In the genomic region with DNA sequence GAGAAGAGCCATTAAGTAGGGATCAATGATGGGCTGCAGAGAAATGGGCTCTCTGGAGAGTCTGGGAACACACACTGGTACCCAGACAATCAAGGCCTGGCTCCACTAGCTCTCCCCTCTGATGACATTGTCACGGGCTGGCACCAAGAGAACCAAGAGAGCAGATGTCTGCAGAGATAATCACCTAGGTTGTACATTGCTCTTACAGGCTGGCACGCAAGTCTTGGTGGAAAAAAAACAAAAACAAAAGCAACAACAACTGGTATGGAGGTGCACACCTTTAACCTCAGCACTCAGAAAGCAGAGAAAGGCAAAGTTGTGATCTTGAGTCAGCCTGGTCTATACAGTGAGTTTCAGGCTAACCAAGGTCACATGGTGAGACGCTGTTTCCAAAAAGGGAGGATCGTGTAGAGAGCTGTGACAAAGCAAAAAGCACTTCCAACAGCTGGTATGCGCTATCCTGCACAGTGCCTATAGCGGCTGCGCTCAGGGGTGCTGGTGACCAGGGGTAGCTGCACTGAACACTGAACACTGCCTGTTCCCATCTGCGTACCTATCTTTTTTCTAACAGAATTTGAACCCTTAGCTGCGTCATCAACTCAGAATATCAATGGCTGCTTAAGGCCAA, we compare ENCODE assay signal across 22 mouse cellular contexts. TPM values are rescaled to one million over a fixed set of nuclear protein-coding genes. Genes with fewer than 3 reads are reported as not detected.
DNase-seq lines count a peak whose midpoint lies in the region; ATAC-seq and TF ChIP-seq lines count a peak whose summit lies in the region.
"Had no signal": no experiment of that assay in that cellular context is flagged by ENCODE, and none has a peak within 500 bp of the region (broad histone marks: within the 10 kb centered on the region; RNA-seq: fewer than 3 reads in every experiment).

No protein-coding gene starts in this region.

- H3K27me3 ChIP-seq in stomach, embryonic 15.5 days (replicated peaks) = no peaks in the 10 kb centered on the region
- no peaks in the 10 kb centered on the region for H3K27me3 ChIP-seq in stomach, postnatal 0 days (ENCODE audit: control insufficient read depth, insufficient read depth, low read length)
- H3K27me3 ChIP-seq in liver, postnatal 0 days (ENCODE audit: insufficient read depth, low read length) = no peaks in the 10 kb centered on the region
- H3K27me3 ChIP-seq in intestine, embryonic 15.5 days (replicated peaks) = no peaks in the 10 kb centered on the region

- DNase-seq in stomach, postnatal 0 days (ENCODE audit: low spot score) = no peak
- peak; percentile 46 for DNase-seq in liver
- DNase-seq in liver, postnatal 0 days = peak; percentile 37
- DNase-seq in T-cell, adult 2 months (ENCODE audit: low spot score) = no peak
- DNase-seq in cerebellum, postnatal 4 days (ENCODE audit: low spot score in 2 of 2) = no peak
- DNase-seq in gastrocnemius, adult 8-10 months (ENCODE audit: low spot score in 2 of 2) = no peak
- DNase-seq: adrenal gland, adult 2 months; cerebellum, adult 9-10 months; embryo, embryonic 11 days; gastrocnemius, postnatal 10 days; heart, adult 18-20 months; heart, postnatal 4 days; kidney, adult 18-20 months; left cerebral cortex, postnatal 4 days; lung, postnatal 10 days; thymus, adult 18-20 months; thymus, postnatal 4 days had no signal

- no peak overlapping the region for H3K4me3 ChIP-seq in stomach, embryonic 15.5 days (replicated peaks)
- no peak overlapping the region for H3K4me3 ChIP-seq in stomach, postnatal 0 days (ENCODE audit: low read depth, low read length)
- H3K4me3 ChIP-seq in liver, postnatal 0 days (ENCODE audit: low read depth, low read length) = no peak overlapping the region
- H3K4me3 ChIP-seq in intestine, embryonic 15.5 days (replicated peaks) = no peak overlapping the region
- H3K4me3 ChIP-seq: forebrain, embryonic 10.5 days had no signal

- H3K4me1 ChIP-seq in stomach, embryonic 15.5 days = peaks cover 20% of the 10 kb centered on the region
- H3K4me1 ChIP-seq in stomach, postnatal 0 days (replicated peaks; ENCODE audit: control insufficient read depth, insufficient read depth) = no peaks in the 10 kb centered on the region; the same call in 1 of the 2 replicates
- H3K4me1 ChIP-seq in liver, postnatal 0 days (ENCODE audit: insufficient read depth) = peaks cover 30% of the 10 kb centered on the region
- H3K4me1 ChIP-seq in intestine, embryonic 15.5 days (replicated peaks) = peaks cover 11% of the 10 kb centered on the region

- WGBS in stomach, embryonic 15.5 days = 82% methylated on average over 9 of the region's 9 CpGs
- 82% methylated on average over 9 of the region's 9 CpGs for WGBS in stomach, postnatal 0 days
- WGBS in liver, postnatal 0 days (ENCODE audit: insufficient replicate concordance) = 49% methylated on average over 9 of the region's 9 CpGs
- WGBS in intestine, embryonic 15.5 days = 82% methylated on average over 9 of the region's 9 CpGs

- H3K4me2 ChIP-seq in stomach, embryonic 15.5 days = no peak overlapping the region
- H3K4me2 ChIP-seq in stomach, postnatal 0 days (replicated peaks; ENCODE audit: low read depth) = no peak overlapping the region
- H3K4me2 ChIP-seq in liver, postnatal 0 days (ENCODE audit: low read depth, low read length) = peak overlapping the region; percentile 41
- H3K4me2 ChIP-seq in intestine, embryonic 15.5 days (replicated peaks) = no peak overlapping the region

- ATAC-seq in stomach, embryonic 15.5 days (ENCODE audit: insufficient read depth, low FRiP score, low read depth) = peak; percentile 61; the same call in 1 of the 2 replicates
- ATAC-seq in stomach, postnatal 0 days (ENCODE audit: low FRiP score, low TSS enrichment) = no peak
- ATAC-seq in liver, postnatal 0 days = peak; percentile 88
- no peak for ATAC-seq in intestine, embryonic 15.5 days
- ATAC-seq: hindbrain, postnatal 0 days had no signal

- TF ChIP-seq EP300 in stomach, postnatal 0 days (optimal IDR thresholded peaks at IDR 0.05) = no peak
- TF ChIP-seq EP300 in liver, postnatal 0 days (IDR thresholded peaks at IDR 0.05; ENCODE audit: low read depth) = peak; percentile 75

- TF ChIP-seq CTCF in stomach, postnatal 0 days (IDR thresholded peaks at IDR 0.05; ENCODE audit: low read depth) = no peak
- no peak; the same call in 1 of the 2 replicates for TF ChIP-seq CTCF in liver, postnatal 0 days (IDR thresholded peaks at IDR 0.05; ENCODE audit: low read depth)

- H3K36me3 ChIP-seq in stomach, embryonic 15.5 days = no peaks in the 10 kb centered on the region
- H3K36me3 ChIP-seq in stomach, postnatal 0 days (ENCODE audit: control insufficient read depth, insufficient read depth, low read length) = no peaks in the 10 kb centered on the region
- no peaks in the 10 kb centered on the region for H3K36me3 ChIP-seq in liver, postnatal 0 days (replicated peaks; ENCODE audit: insufficient read depth, low read length)
- H3K36me3 ChIP-seq in intestine, embryonic 15.5 days = no peaks in the 10 kb centered on the region
- H3K36me3 ChIP-seq: forebrain, embryonic 10.5 days had no signal

- no peaks in the 10 kb centered on the region for H3K9me3 ChIP-seq in stomach, embryonic 15.5 days
- H3K9me3 ChIP-seq in stomach, postnatal 0 days (ENCODE audit: control insufficient read depth, low read length) = no peaks in the 10 kb centered on the region
- no peaks in the 10 kb centered on the region for H3K9me3 ChIP-seq in liver, postnatal 0 days (ENCODE audit: low read length)
- no peaks in the 10 kb centered on the region for H3K9me3 ChIP-seq in intestine, embryonic 15.5 days
- H3K9me3 ChIP-seq: forebrain, embryonic 10.5 days had no signal

- no peak overlapping the region for H3K9ac ChIP-seq in stomach, embryonic 15.5 days
- no peak overlapping the region for H3K9ac ChIP-seq in stomach, postnatal 0 days (ENCODE audit: low read length)
- H3K9ac ChIP-seq in liver, postnatal 0 days (replicated peaks) = no peak overlapping the region
- no peak overlapping the region for H3K9ac ChIP-seq in intestine, embryonic 15.5 days

- H3K27ac ChIP-seq in stomach, embryonic 15.5 days = no peak overlapping the region
- no peak overlapping the region for H3K27ac ChIP-seq in stomach, postnatal 0 days (replicated peaks)
- H3K27ac ChIP-seq in liver, postnatal 0 days (ENCODE audit: low read depth) = 0 out of 2 replicates have a peak overlapping the region, but pooled peaks have one; percentile 4
- H3K27ac ChIP-seq in intestine, embryonic 15.5 days = no peak overlapping the region
- H3K27ac ChIP-seq: forebrain, embryonic 10.5 days; hindbrain, postnatal 0 days; kidney, postnatal 0 days had no signal

RNA-seq across cellular contexts. Expression of gene Rap1gap2, which starts 50.0 kb away (rescaled TPM):
- 13.1 and 21.2 TPM in 2 replicates for polyA plus RNA-seq in stomach, embryonic 15.5 days (2015; fragmentation: Nextera tagmentation; extraction: Ambion mirVana)
- 7.6 and 8.2 TPM in 2 replicates for polyA plus RNA-seq in stomach, postnatal 0 days (2015; fragmentation: Nextera tagmentation; extraction: Ambion mirVana)
- polyA plus RNA-seq in liver, postnatal 0 days (2015; fragmentation: Nextera tagmentation; extraction: Ambion mirVana) = 0.75 and 0.84 TPM in 2 replicates
- polyA plus RNA-seq in intestine, embryonic 15.5 days (2015; fragmentation: Nextera tagmentation; extraction: Ambion mirVana) = 12.1 and 12.4 TPM in 2 replicates
- total RNA-seq in gastrocnemius, adult 8-10 months (2022) = 1 to 10 TPM; 3.7 to 6.6 (median 5.9) TPM

RNA-seq across cellular contexts. Expression of gene Ccdc92b, which starts 58.7 kb away (rescaled TPM):
- 0.63 and 1.5 TPM in 2 replicates for polyA plus RNA-seq in stomach, embryonic 15.5 days (2015; fragmentation: Nextera tagmentation; extraction: Ambion mirVana)
- 0.55 and 0.62 TPM in 2 replicates for polyA plus RNA-seq in stomach, postnatal 0 days (2015; fragmentation: Nextera tagmentation; extraction: Ambion mirVana)
- polyA plus RNA-seq in liver, postnatal 0 days (2015; fragmentation: Nextera tagmentation; extraction: Ambion mirVana) = 2.2 and 2.6 TPM in 2 replicates
- polyA plus RNA-seq in intestine, embryonic 15.5 days (2015; fragmentation: Nextera tagmentation; extraction: Ambion mirVana) = 0.52 and 0.54 TPM in 2 replicates
- under 1 TPM in 1 of 4 experiments, not detected in 3; 0.07 TPM for total RNA-seq in gastrocnemius, adult 8-10 months (2022)

Comparison
In these comparisons a context has a peak if more than half of its experiments do, and no peak if none do; other contexts are left out.
1. ATAC-seq: peak in stomach, embryonic 15.5 days (single experiment) and liver, postnatal 0 days (single experiment); none in stomach, postnatal 0 days (single experiment) and intestine, embryonic 15.5 days (single experiment).
2. DNase-seq: peak in liver (single experiment) and liver, postnatal 0 days (single experiment); none in stomach, postnatal 0 days (single experiment), T-cell, adult 2 months (single experiment), cerebellum, postnatal 4 days (0 of 2) and gastrocnemius, adult 8-10 months (0 of 2).